Mouse (Mus musculus) testis, adult 2 months (tissue): ENCODE data around the gene Higd1a. TPM values are rescaled to one million over a fixed set of nuclear protein-coding genes. Genes with fewer than 3 reads are reported as not detected.

Experiments
- H3K27ac ChIP-seq: fragments of 200-500 bp; 2 replicates; pipeline ENCODE4 v1.5.1; 2012; ENCODE audit warnings: low read depth, low read length; ENCODE audit not compliant: control insufficient read depth, insufficient read depth
- H3K27me3 ChIP-seq: fragments of 200-500 bp; 2 replicates; pipeline ENCODE4 v1.6.1; 2012; ENCODE audit warnings: mild to moderate bottlenecking, low read length, moderate library complexity; ENCODE audit not compliant: control insufficient read depth, insufficient read depth
- H3K36me3 ChIP-seq: fragments of 200-500 bp; 2 replicates; pipeline ENCODE4 v1.6.1; 2012; ENCODE audit warnings: mild to moderate bottlenecking, low read length; ENCODE audit not compliant: control insufficient read depth, insufficient read depth
- H3K4me1 ChIP-seq: fragments of 200-500 bp; 2 replicates; pipeline ENCODE4 v1.6.1; 2012; ENCODE audit warnings: low read length; ENCODE audit not compliant: control insufficient read depth, insufficient read depth
- H3K4me3 ChIP-seq: fragments of 200-500 bp; 2 replicates; pipeline ENCODE4 v1.5.1; 2012; ENCODE audit warnings: low read depth, mild to moderate bottlenecking, low read length, moderate library complexity, mixed read lengths; ENCODE audit not compliant: control insufficient read depth
- CTCF ChIP-seq: fragments of 200-500 bp; IDR thresholded peaks from 2 replicates; pipeline ENCODE4 v1.5.1; 2012; ENCODE audit warnings: low read depth, mild to moderate bottlenecking, inconsistent platforms, low read length, moderate library complexity; ENCODE audit not compliant: control insufficient read depth, insufficient read depth, insufficient replicate concordance
- POLR2A ChIP-seq: fragments of 200-500 bp; IDR thresholded peaks from 2 replicates; pipeline ENCODE4 v1.6.1; 2012; ENCODE audit warnings: low read depth, mild to moderate bottlenecking, inconsistent platforms, low read length, moderate library complexity; ENCODE audit not compliant: control insufficient read depth
- polyA plus RNA-seq: library from polyadenylated mRNA; depleted of rRNA; stranded (reverse); fragments of >200 nt; gene quantifications from 2 replicates; pipeline ENCODE4 v1.2.3, GENCODE M21; 2012

The Higd1a gene
- polyA plus RNA-seq, 1 experiment = 43.9 TPM

- Histone ChIP-seq H3K27me3 (no peaks in the 10 kb centered on the region), H3K27ac (no peak overlapping the region), H3K4me3 (no peak overlapping the region), H3K4me1 (no peaks in the 10 kb centered on the region), H3K36me3 (no peaks in the 10 kb centered on the region; the same call in 1 of the 2 replicates)
- TF ChIP-seq CTCF (peak; percentile 76; the same call in 1 of the 2 replicates), POLR2A (no peak)
Observed at GRCm38 (mm10) chr9:121830956-121831293, 27.2 kb downstream of the Higd1a start.

- H3K27ac ChIP-seq = no peak overlapping the region
- no peaks in the 10 kb centered on the region for H3K27me3 ChIP-seq
- no peak overlapping the region for H3K4me3 ChIP-seq
- TF ChIP-seq CTCF = peak; percentile 37; the same call in 1 of the 2 replicates
- no peak for TF ChIP-seq POLR2A
- H3K36me3 ChIP-seq = no peaks in the 10 kb centered on the region; the same call in 1 of the 2 replicates
- H3K4me1 ChIP-seq = no peaks in the 10 kb centered on the region
Observed at GRCm38 (mm10) chr9:121830243-121830955, 27.8 kb downstream of the Higd1a start.

- TF ChIP-seq CTCF (no peak), POLR2A (no peak)
- Histone ChIP-seq H3K4me1 (no peaks in the 10 kb centered on the region), H3K36me3 (peaks cover 2% of the 10 kb centered on the region; the same call in 1 of the 2 replicates), H3K4me3 (no peak overlapping the region), H3K27me3 (no peaks in the 10 kb centered on the region), H3K27ac (no peak overlapping the region)
Observed at GRCm38 (mm10) chr9:121829270-121829992, 28.7 kb downstream of the Higd1a start.

GRCm38 (mm10) chr9:121828314-121828713 lies 29.8 kb downstream of the Higd1a start:
- no peaks in the 10 kb centered on the region for H3K4me1 ChIP-seq
- no peak for TF ChIP-seq CTCF
- TF ChIP-seq POLR2A = no peak
- no peak overlapping the region for H3K27ac ChIP-seq
- no peak overlapping the region for H3K4me3 ChIP-seq
- peaks cover 2% of the 10 kb centered on the region; the same call in 1 of the 2 replicates for H3K36me3 ChIP-seq
- H3K27me3 ChIP-seq = no peaks in the 10 kb centered on the region

- TF ChIP-seq POLR2A (no peak), CTCF (no peak)
- Histone ChIP-seq H3K27ac (no peak overlapping the region), H3K4me3 (no peak overlapping the region), H3K27me3 (no peaks in the 10 kb centered on the region), H3K36me3 (0 out of 2 replicates have a peak, but pooled peaks cover 2% of the 10 kb centered on the region), H3K4me1 (no peaks in the 10 kb centered on the region; the same call in 1 of the 2 replicates)
Observed at GRCm38 (mm10) chr9:121826356-121826755, 31.8 kb downstream of the Higd1a start.

GRCm38 (mm10) chr9:121823991-121824390 lies 34.2 kb downstream of the Higd1a start:
- Histone ChIP-seq H3K27ac (no peak overlapping the region), H3K4me1 (peaks cover 2% of the 10 kb centered on the region; the same call in 1 of the 2 replicates), H3K4me3 (no peak overlapping the region), H3K36me3 (0 out of 2 replicates have a peak, but pooled peaks cover 2% of the 10 kb centered on the region), H3K27me3 (no peaks in the 10 kb centered on the region)
- no peak for TF ChIP-seq CTCF
- no peak for TF ChIP-seq POLR2A

- Histone ChIP-seq H3K4me3 (no peak overlapping the region), H3K27ac (no peak overlapping the region), H3K27me3 (no peaks in the 10 kb centered on the region), H3K4me1 (peaks cover 2% of the 10 kb centered on the region; the same call in 1 of the 2 replicates), H3K36me3 (0 out of 2 replicates have a peak, but pooled peaks cover 2% of the 10 kb centered on the region)
- TF ChIP-seq POLR2A = no peak
- TF ChIP-seq CTCF = no peak
Observed at GRCm38 (mm10) chr9:121823051-121823450, 35.1 kb downstream of the Higd1a start.
